Comparison of ENCODE assay signal across 8 mouse cellular contexts in the genomic region with DNA sequence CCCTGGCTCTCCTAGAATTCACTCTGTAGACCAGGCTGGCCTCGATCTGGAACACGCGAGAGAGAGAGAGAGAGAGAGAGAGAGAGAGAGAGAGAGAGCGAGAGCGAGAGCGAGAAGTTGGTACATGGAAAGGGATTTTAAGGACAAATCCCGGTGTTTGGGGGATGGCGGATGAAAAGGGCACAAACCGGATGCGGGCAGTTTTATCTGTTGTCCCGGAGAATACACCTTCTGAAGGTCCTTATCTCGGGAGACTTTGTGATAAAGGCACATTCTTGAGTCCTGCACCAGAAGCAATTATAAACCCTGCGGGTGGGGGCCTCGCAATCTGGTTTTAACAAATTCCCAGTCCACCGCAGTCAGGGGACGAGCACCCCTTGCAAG. TPM values are rescaled to one million over a fixed set of nuclear protein-coding genes. Genes with fewer than 3 reads are reported as not detected.
DNase-seq lines count a peak whose midpoint lies in the region; ATAC-seq and TF ChIP-seq lines count a peak whose summit lies in the region.

No protein-coding gene starts in this region.

- no peak for TF ChIP-seq POLR2A in embryonic fibroblast, embryonic 13.5 days (IDR thresholded peaks at IDR 0.05; ENCODE audit: low read depth, low read length)
- no peak for TF ChIP-seq POLR2A in limb, embryonic 14.5 days (IDR thresholded peaks at IDR 0.05; ENCODE audit: borderline replicate concordance, extremely low read depth, insufficient read depth, insufficient read length)

- no peak for TF ChIP-seq CTCF in gastrocnemius, adult 2 months (IDR thresholded peaks at IDR 0.05)
- no peak for TF ChIP-seq CTCF in C2C12 (IDR thresholded peaks at IDR 0.05; ENCODE audit: control insufficient read depth, insufficient read depth, insufficient read length)
- no peak for TF ChIP-seq CTCF in embryonic fibroblast, embryonic 13.5 days (IDR thresholded peaks at IDR 0.05; ENCODE audit: borderline replicate concordance, insufficient read depth, low read length)

- peaks cover 52% of the 10 kb centered on the region for H3K79me3 ChIP-seq in C2C12 (ENCODE audit: low read depth)

- WGBS in limb, embryonic 14.5 days = under 1% methylated on average over 16 of the region's 16 CpGs
- WGBS in stomach, embryonic 15.5 days = 0% methylated on average over 16 of the region's 16 CpGs

- intact Hi-C loops in gastrocnemius, adult 2 months (cut with DNase I) = no loop called here
- intact Hi-C loops in gastrocnemius, postnatal 36 days (cut with DNase I) = no loop called here

- peak overlapping the region; percentile 69 for H3K4me2 ChIP-seq in limb, embryonic 14.5 days (replicated peaks; ENCODE audit: low read depth, low read length, severe bottlenecking)
- peak overlapping the region; percentile 61 for H3K4me2 ChIP-seq in stomach, embryonic 15.5 days

- H3K4me1 ChIP-seq in embryonic fibroblast, embryonic 13.5 days (ENCODE audit: control insufficient read depth, insufficient read depth, low read length) = peaks cover 3% of the 10 kb centered on the region
- peaks cover 9% of the 10 kb centered on the region for H3K4me1 ChIP-seq in limb, embryonic 14.5 days (ENCODE audit: control insufficient read depth, insufficient read depth, low read length)
- H3K4me1 ChIP-seq in stomach, embryonic 15.5 days = no peaks in the 10 kb centered on the region; the same call in 1 of the 2 replicates

- peak overlapping the region; percentile 97 for H3K9ac ChIP-seq in limb, embryonic 14.5 days (ENCODE audit: low read depth, low read length, severe bottlenecking)
- H3K9ac ChIP-seq in stomach, embryonic 15.5 days = peak overlapping the region; percentile 97

- H3K79me2 ChIP-seq in C2C12 (ENCODE audit: control insufficient read depth, insufficient read depth) = peaks cover 65% of the 10 kb centered on the region

- H3ac ChIP-seq in C2C12 (ENCODE audit: control insufficient read depth, insufficient read length, low read depth) = peak overlapping the region; percentile 96

- H3K9me3 ChIP-seq in limb, embryonic 14.5 days (ENCODE audit: control insufficient read depth, low read length) = no peaks in the 10 kb centered on the region
- no peaks in the 10 kb centered on the region for H3K9me3 ChIP-seq in stomach, embryonic 15.5 days

- H3K36me3 ChIP-seq in C2C12 (ENCODE audit: control insufficient read depth, insufficient read depth) = peaks cover 33% of the 10 kb centered on the region
- H3K36me3 ChIP-seq in limb, embryonic 14.5 days (ENCODE audit: control insufficient read depth, insufficient read depth, low read length) = peaks cover 26% of the 10 kb centered on the region
- peaks cover 23% of the 10 kb centered on the region for H3K36me3 ChIP-seq in stomach, embryonic 15.5 days

- peak overlapping the region; percentile 90 for H3K4me3 ChIP-seq in gastrocnemius, adult 2 months
- peak overlapping the region; percentile 87 for H3K4me3 ChIP-seq in C2C12 (ENCODE audit: insufficient read depth, poor library complexity, severe bottlenecking)
- peak overlapping the region; percentile 98 for H3K4me3 ChIP-seq in embryonic fibroblast, embryonic 13.5 days (ENCODE audit: insufficient read depth, low read length)
- H3K4me3 ChIP-seq in limb, embryonic 14.5 days (replicated peaks; ENCODE audit: low read length) = peak overlapping the region; percentile 84
- H3K4me3 ChIP-seq in stomach, embryonic 15.5 days (replicated peaks) = peak overlapping the region; percentile 95

- no peak for DNase-seq in gastrocnemius, adult 2 months
- DNase-seq in gastrocnemius, postnatal 36 days = no peak
- DNase-seq in limb, embryonic 14.5 days (ENCODE audit: low spot score) = peak; percentile 34
- no peak for DNase-seq in right cerebral cortex, postnatal 4 days
- no peak for DNase-seq in spleen, postnatal 10 days (ENCODE audit: low spot score in 2 of 2)

- peak overlapping the region; percentile 100 for H3K27ac ChIP-seq in gastrocnemius, adult 2 months
- H3K27ac ChIP-seq in embryonic fibroblast, embryonic 13.5 days (ENCODE audit: insufficient read depth, low read length) = peak overlapping the region; percentile 97
- peak overlapping the region; percentile 99 for H3K27ac ChIP-seq in limb, embryonic 14.5 days (replicated peaks; ENCODE audit: low read depth, low read length)
- H3K27ac ChIP-seq in stomach, embryonic 15.5 days = peak overlapping the region; percentile 98

- H3K27me3 ChIP-seq in C2C12 (ENCODE audit: control insufficient read depth, insufficient read depth, insufficient read length) = no peaks in the 10 kb centered on the region
- no peaks in the 10 kb centered on the region for H3K27me3 ChIP-seq in limb, embryonic 14.5 days (ENCODE audit: control insufficient read depth, insufficient read depth, low read length)
- H3K27me3 ChIP-seq in stomach, embryonic 15.5 days (replicated peaks) = no peaks in the 10 kb centered on the region

- ATAC-seq in limb, embryonic 14.5 days (ENCODE audit: low FRiP score, low read depth) = no peak; the same call in 1 of the 2 replicates
- ATAC-seq in stomach, embryonic 15.5 days (ENCODE audit: insufficient read depth, low FRiP score, low read depth) = no peak

TF ChIP-seq in C2C12, 6 proteins besides CTCF, POLR2A, EP300 and RAD21:
- TF ChIP-seq USF1 (IDR thresholded peaks at IDR 0.05; ENCODE audit: low read depth) (no peak), MYOD1 (IDR thresholded peaks at IDR 0.05; ENCODE audit: control insufficient read depth, insufficient read length, low read depth) (no peak), MAX (IDR thresholded peaks at IDR 0.05) (no peak), MYOG (IDR thresholded peaks at IDR 0.05; ENCODE audit: control insufficient read depth, extremely low read depth, insufficient read length) (no peak), CEBPB (IDR thresholded peaks at IDR 0.05; ENCODE audit: low read depth) (no peak), FOSL1 (IDR thresholded peaks at IDR 0.05; ENCODE audit: insufficient read depth, low read length, poor library complexity, severe bottlenecking) (no peak)

RNA-seq across cellular contexts. Expression of gene Bzw1, which starts 0.4 kb away (rescaled TPM):
- 10 to 100 TPM; 43.3 to 50.5 TPM for total RNA-seq in gastrocnemius, adult 2 months (2021)
- 10 to 100 TPM; 36.8 to 43.1 TPM for total RNA-seq in gastrocnemius, postnatal 36 days (2021)
- polyA plus RNA-seq in C2C12 (2012; fragmentation: generic; extraction: Trizol) = 79.2 TPM
- 360 and 397 TPM in 2 replicates for polyA plus RNA-seq in embryonic fibroblast, embryonic 13.5 days (2011; ENCODE audit: insufficient read length, low read depth, missing spikeins)
- polyA plus RNA-seq in limb, embryonic 14.5 days (2012; rRNA removed) = 105 and 112 TPM in 2 replicates
- 350 and 367 TPM in 2 replicates for polyA plus RNA-seq in limb, embryonic 14.5 days (2014; fragmentation: Nextera tagmentation; extraction: Ambion mirVana)
- 293 and 313 TPM in 2 replicates for polyA plus RNA-seq in stomach, embryonic 15.5 days (2015; fragmentation: Nextera tagmentation; extraction: Ambion mirVana)

RNA-seq across cellular contexts. Expression of gene Clk1, which starts 31.6 kb away (rescaled TPM):
- total RNA-seq in gastrocnemius, adult 2 months (2021) = 10 to 100 TPM; 46.4 to 52.1 TPM
- 10 to 100 TPM; 30.6 to 38.9 TPM for total RNA-seq in gastrocnemius, postnatal 36 days (2021)
- polyA plus RNA-seq in C2C12 (2012; fragmentation: generic; extraction: Trizol) = 16.6 TPM
- polyA plus RNA-seq in embryonic fibroblast, embryonic 13.5 days (2011; ENCODE audit: insufficient read length, low read depth, missing spikeins) = 118 and 153 TPM in 2 replicates
- polyA plus RNA-seq in limb, embryonic 14.5 days (2012; rRNA removed) = 295 and 381 TPM in 2 replicates
- polyA plus RNA-seq in limb, embryonic 14.5 days (2014; fragmentation: Nextera tagmentation; extraction: Ambion mirVana) = 197 and 236 TPM in 2 replicates
- polyA plus RNA-seq in stomach, embryonic 15.5 days (2015; fragmentation: Nextera tagmentation; extraction: Ambion mirVana) = 185 and 188 TPM in 2 replicates

RNA-seq across cellular contexts. Expression of gene Nif3l1, which starts 52.7 kb away (rescaled TPM):
- 1 to 10 TPM; 7.7 to 9.4 TPM for total RNA-seq in gastrocnemius, adult 2 months (2021)
- 1 to 10 TPM; 6.9 to 9.5 TPM for total RNA-seq in gastrocnemius, postnatal 36 days (2021)
- 43.3 TPM for polyA plus RNA-seq in C2C12 (2012; fragmentation: generic; extraction: Trizol)
- polyA plus RNA-seq in embryonic fibroblast, embryonic 13.5 days (2011; ENCODE audit: insufficient read length, low read depth, missing spikeins) = 32.4 and 36.3 TPM in 2 replicates
- polyA plus RNA-seq in limb, embryonic 14.5 days (2012; rRNA removed) = 40.5 and 45.0 TPM in 2 replicates
- 43.6 and 46.1 TPM in 2 replicates for polyA plus RNA-seq in limb, embryonic 14.5 days (2014; fragmentation: Nextera tagmentation; extraction: Ambion mirVana)
- 36.8 and 40.0 TPM in 2 replicates for polyA plus RNA-seq in stomach, embryonic 15.5 days (2015; fragmentation: Nextera tagmentation; extraction: Ambion mirVana)

RNA-seq across cellular contexts. Expression of gene Ppil3, which starts 53.0 kb away (rescaled TPM):
- total RNA-seq in gastrocnemius, adult 2 months (2021) = 10 to 100 TPM; 13.6 to 13.9 TPM
- 10 to 100 TPM; 14.8 to 14.9 TPM for total RNA-seq in gastrocnemius, postnatal 36 days (2021)
- 88.9 TPM for polyA plus RNA-seq in C2C12 (2012; fragmentation: generic; extraction: Trizol)
- polyA plus RNA-seq in embryonic fibroblast, embryonic 13.5 days (2011; ENCODE audit: insufficient read length, low read depth, missing spikeins) = 50.6 and 70.9 TPM in 2 replicates
- polyA plus RNA-seq in limb, embryonic 14.5 days (2012; rRNA removed) = 33.1 and 40.9 TPM in 2 replicates
- polyA plus RNA-seq in limb, embryonic 14.5 days (2014; fragmentation: Nextera tagmentation; extraction: Ambion mirVana) = 56.0 and 59.4 TPM in 2 replicates
- polyA plus RNA-seq in stomach, embryonic 15.5 days (2015; fragmentation: Nextera tagmentation; extraction: Ambion mirVana) = 49.1 and 49.4 TPM in 2 replicates
